Mouse (Mus musculus) forebrain, embryonic 11.5 days (tissue): ENCODE measurements at regions not wholly inside any gene's neighbourhood (a gene's known extent, or its start where the extent isn't known, plus 50 kb on each side); places are given as distances from the start of the nearest gene placed in this dataset.

ENCODE experiments used
- ATAC-seq: fragments of 200-750 bp; cut with Nextera tagmentation; replicated peaks from 2 replicates; pipeline ENCODE4 v1.8.0; 2017; ENCODE audit warnings: moderate TSS enrichment; ENCODE audit not compliant: low FRiP score
- DNase-seq: peaks from one replicate; pipeline ENCODE4 v3.0.0-alpha.2; 2017; ENCODE audit warnings: low spot score
- H3K27ac ChIP-seq: fragments of 300-500 bp; sonication (generic); 2 replicates; pipeline ENCODE4 v1.5.1; 2014; ENCODE audit warnings: low read depth, low read length
- H3K27me3 ChIP-seq: fragments of 300-500 bp; sonication (generic); 2 replicates; pipeline ENCODE4 v1.6.1; 2014; ENCODE audit warnings: mild to moderate bottlenecking, low read length, mixed read lengths; ENCODE audit not compliant: control insufficient read depth, insufficient read depth
- H3K36me3 ChIP-seq: fragments of 300-500 bp; sonication (generic); 2 replicates; pipeline ENCODE4 v1.6.1; 2014; ENCODE audit warnings: mild to moderate bottlenecking, low read length, moderate library complexity, mixed read lengths; ENCODE audit not compliant: control insufficient read depth, insufficient read depth
- H3K4me1 ChIP-seq: fragments of 300-500 bp; sonication (generic); replicated peaks from 2 replicates; pipeline ENCODE4 v1.6.1; 2014; ENCODE audit warnings: low read length, mixed read lengths; ENCODE audit not compliant: control insufficient read depth, insufficient read depth
- H3K4me2 ChIP-seq: fragments of 300-500 bp; sonication (generic); 2 replicates; pipeline ENCODE4 v1.6.1; 2014; ENCODE audit warnings: low read depth, mild to moderate bottlenecking, low read length, moderate library complexity, mixed read lengths; ENCODE audit not compliant: severe bottlenecking
- H3K4me3 ChIP-seq: fragments of 300-500 bp; sonication (generic); 2 replicates; pipeline ENCODE4 v1.5.1; 2014; ENCODE audit warnings: low read depth, low read length
- H3K9ac ChIP-seq: fragments of 300-500 bp; sonication (generic); 2 replicates; pipeline ENCODE4 v1.6.1; 2014; ENCODE audit warnings: low read length
- H3K9me3 ChIP-seq: fragments of 300-500 bp; sonication (generic); 2 replicates; pipeline ENCODE4 v1.6.1; 2016; ENCODE audit warnings: low read length, mixed read lengths; ENCODE audit not compliant: control insufficient read depth
- WGBS: fragments of 180-500 bp; shearing (Covaris S2); extraction: QIAGEN DNeasy Blood & Tissue Kit; methylation state at CpG from one replicate; pipeline ENCODE4 v1.1.7; 2014; 5-methylcytosine and 5-hydroxymethylcytosine counted together

GRCm38 (mm10) chr13:42558526-42558925 is 121.9 kb upstream of the Phactr1 start:
- no peaks in the 10 kb centered on the region for H3K4me1 ChIP-seq
- H3K9me3 ChIP-seq, result no peaks in the 10 kb centered on the region
- H3K4me2 ChIP-seq, result no peak overlapping the region
- no peak overlapping the region for H3K4me3 ChIP-seq
- H3K27ac ChIP-seq, result no peak overlapping the region
- WGBS, result 88% methylated on average over 3 of the region's 3 CpGs
- no peak for DNase-seq
- H3K36me3 ChIP-seq, result no peaks in the 10 kb centered on the region
- H3K9ac ChIP-seq, result no peak overlapping the region
- no peaks in the 10 kb centered on the region for H3K27me3 ChIP-seq
- no peak for ATAC-seq

GRCm38 (mm10) chr13:42561446-42561845 is 119.0 kb upstream of the Phactr1 start:
- Histone ChIP-seq H3K4me1 (no peaks in the 10 kb centered on the region), H3K27me3 (no peaks in the 10 kb centered on the region), H3K9ac (no peak overlapping the region), H3K27ac (no peak overlapping the region), H3K36me3 (no peaks in the 10 kb centered on the region), H3K4me3 (no peak overlapping the region), H3K4me2 (no peak overlapping the region), H3K9me3 (no peaks in the 10 kb centered on the region)
- no peak for ATAC-seq
- no peak for DNase-seq
- 73% methylated on average over 2 of the region's 2 CpGs for WGBS

- DNase-seq, result no peak
These were observed 114.9 kb upstream of the Phactr1 start for GRCm38 (mm10) chr13:42565291-42566058.

GRCm38 (mm10) chr13:42570600-42571348 is 109.6 kb upstream of the Phactr1 start:
- DNase-seq (no peak), ATAC-seq (no peak)
- no peaks in the 10 kb centered on the region for H3K4me1 ChIP-seq
- no peak overlapping the region for H3K27ac ChIP-seq
- H3K36me3 ChIP-seq, result no peaks in the 10 kb centered on the region
- H3K9me3 ChIP-seq, result no peaks in the 10 kb centered on the region
- H3K4me2 ChIP-seq, result no peak overlapping the region
- H3K9ac ChIP-seq, result no peak overlapping the region
- no peak overlapping the region for H3K4me3 ChIP-seq
- WGBS, result 88% methylated on average over 10 of the region's 10 CpGs
- no peaks in the 10 kb centered on the region for H3K27me3 ChIP-seq

More at GRCm38 (mm10) chr13:42565291-42566058, 114.9 kb upstream of the Phactr1 start:
- no peak overlapping the region for H3K9ac ChIP-seq
- 89% methylated on average over 26 of the region's 26 CpGs for WGBS
- H3K4me2 ChIP-seq, result no peak overlapping the region
- no peak overlapping the region for H3K27ac ChIP-seq
- H3K9me3 ChIP-seq, result no peaks in the 10 kb centered on the region
- no peaks in the 10 kb centered on the region for H3K27me3 ChIP-seq
- H3K36me3 ChIP-seq, result no peaks in the 10 kb centered on the region
- no peak overlapping the region for H3K4me3 ChIP-seq
- no peaks in the 10 kb centered on the region for H3K4me1 ChIP-seq
- ATAC-seq, result no peak

- H3K4me1 ChIP-seq, result no peaks in the 10 kb centered on the region
- no peaks in the 10 kb centered on the region for H3K36me3 ChIP-seq
- DNase-seq (no peak), ATAC-seq (no peak)
- H3K27me3 ChIP-seq, result no peaks in the 10 kb centered on the region
- no peak overlapping the region for H3K4me3 ChIP-seq
- H3K27ac ChIP-seq, result no peak overlapping the region
- H3K4me2 ChIP-seq, result no peak overlapping the region
- H3K9ac ChIP-seq, result no peak overlapping the region
- 66% methylated on average over 4 of the region's 4 CpGs for WGBS
- no peaks in the 10 kb centered on the region for H3K9me3 ChIP-seq
These were observed 106.2 kb upstream of the Phactr1 start for GRCm38 (mm10) chr13:42574189-42574588.

GRCm38 (mm10) chr13:42575725-42576426 is 104.5 kb upstream of the Phactr1 start:
- H3K27me3 ChIP-seq, result no peaks in the 10 kb centered on the region
- 43% methylated on average over 16 of the region's 16 CpGs for WGBS
- no peak for ATAC-seq
- no peak overlapping the region for H3K27ac ChIP-seq
- H3K4me2 ChIP-seq, result no peak overlapping the region
- no peaks in the 10 kb centered on the region for H3K9me3 ChIP-seq
- peak; percentile 85 for DNase-seq
- no peaks in the 10 kb centered on the region for H3K36me3 ChIP-seq
- H3K4me1 ChIP-seq, result no peaks in the 10 kb centered on the region
- no peak overlapping the region for H3K4me3 ChIP-seq
- H3K9ac ChIP-seq, result no peak overlapping the region

GRCm38 (mm10) chr13:42579471-42579870 is 101.0 kb upstream of the Phactr1 start:
- Histone ChIP-seq H3K9ac (no peak overlapping the region), H3K4me1 (no peaks in the 10 kb centered on the region), H3K36me3 (no peaks in the 10 kb centered on the region), H3K27me3 (no peaks in the 10 kb centered on the region), H3K27ac (no peak overlapping the region), H3K4me2 (no peak overlapping the region), H3K9me3 (no peaks in the 10 kb centered on the region), H3K4me3 (no peak overlapping the region)
- DNase-seq (no peak), ATAC-seq (no peak)
- WGBS, result 73% methylated on average over 3 of the region's 3 CpGs

- Histone ChIP-seq H3K4me3 (no peak overlapping the region), H3K9ac (no peak overlapping the region), H3K36me3 (no peaks in the 10 kb centered on the region), H3K4me2 (no peak overlapping the region), H3K27me3 (no peaks in the 10 kb centered on the region), H3K27ac (no peak overlapping the region), H3K4me1 (no peaks in the 10 kb centered on the region), H3K9me3 (no peaks in the 10 kb centered on the region)
- DNase-seq (no peak), ATAC-seq (no peak)
- WGBS, result 84% methylated on average over 2 of the region's 2 CpGs
These were observed 91.3 kb upstream of the Phactr1 start for GRCm38 (mm10) chr13:42589136-42589535.
